In genomic region chr2:157431912-157432311, GRCm38 (mm10) we compare ENCODE assay signal across 10 mouse cellular contexts. TPM values are rescaled to one million over a fixed set of nuclear protein-coding genes. Genes with fewer than 3 reads are reported as not detected.
DNase-seq lines count a peak whose midpoint lies in the region; ATAC-seq and TF ChIP-seq lines count a peak whose summit lies in the region.
"Had no signal": no experiment of that assay in that cellular context is flagged by ENCODE, and none has a peak within 500 bp of the region (broad histone marks: within the 10 kb centered on the region; RNA-seq: fewer than 3 reads in every experiment).

No protein-coding gene starts in this region.

- no peak for TF ChIP-seq POLR2A in olfactory bulb, adult 2 months (IDR thresholded peaks at IDR 0.05; ENCODE audit: insufficient read depth, low read depth, low read length)

- H3K4me1 ChIP-seq in lung, embryonic 14.5 days (ENCODE audit: insufficient read depth): peaks cover 18% of the 10 kb centered on the region; the same call in 1 of the 2 replicates
- H3K4me1 ChIP-seq in forebrain, embryonic 13.5 days: peaks cover 86% of the 10 kb centered on the region
- H3K4me1 ChIP-seq in intestine, postnatal 0 days (replicated peaks; ENCODE audit: control insufficient read depth, insufficient read depth, low read length): peaks cover 51% of the 10 kb centered on the region
- peaks cover 82% of the 10 kb centered on the region for H3K4me1 ChIP-seq in olfactory bulb, adult 2 months (ENCODE audit: control insufficient read depth, insufficient read depth, low read length)

- no peak overlapping the region for H3K4me2 ChIP-seq in lung, embryonic 14.5 days
- 0 out of 2 replicates have a peak overlapping the region, but pooled peaks have one; percentile 26 for H3K4me2 ChIP-seq in forebrain, embryonic 13.5 days
- peak overlapping the region; percentile 24 for H3K4me2 ChIP-seq in intestine, postnatal 0 days (replicated peaks; ENCODE audit: low read depth)

- ATAC-seq in lung, embryonic 14.5 days (ENCODE audit: insufficient read depth): no peak
- no peak for ATAC-seq in forebrain, embryonic 13.5 days
- ATAC-seq in intestine, postnatal 0 days: peak; percentile 67
- ATAC-seq in monocyte, adult 5-6 weeks (replicated peaks; ENCODE audit: insufficient number of reproducible peaks, low FRiP score, low TSS enrichment, poor library complexity, severe bottlenecking): no peak

- DNase-seq in lung, embryonic 14.5 days: no peak
- DNase-seq in lung, adult 18-20 months: no peak
- no peak for DNase-seq in right cerebral cortex, postnatal 36 days (ENCODE audit: low spot score in 2 of 2)
- DNase-seq in natural killer cell, adult 2 months (ENCODE audit: low spot score in 2 of 2): no peak
- DNase-seq: cerebellum, adult 9-11 months; right cerebral cortex, postnatal 25 days had no signal

- H3K4me3 ChIP-seq in lung, embryonic 14.5 days (ENCODE audit: low read depth, low read length): no peak overlapping the region
- H3K4me3 ChIP-seq in forebrain, embryonic 13.5 days: no peak overlapping the region
- no peak overlapping the region for H3K4me3 ChIP-seq in intestine, postnatal 0 days (ENCODE audit: low read depth, low read length)
- no peak overlapping the region for H3K4me3 ChIP-seq in olfactory bulb, adult 2 months (ENCODE audit: insufficient read depth, low read depth, low read length)

- H3K9me3 ChIP-seq in lung, embryonic 14.5 days (ENCODE audit: low read depth, low read length): no peaks in the 10 kb centered on the region
- H3K9me3 ChIP-seq in forebrain, embryonic 13.5 days (replicated peaks): no peaks in the 10 kb centered on the region
- H3K9me3 ChIP-seq in intestine, postnatal 0 days (ENCODE audit: control insufficient read depth): no peaks in the 10 kb centered on the region

- 76% methylated on average over 5 of the region's 5 CpGs for WGBS in lung, embryonic 14.5 days
- 79% methylated on average over 5 of the region's 5 CpGs for WGBS in forebrain, embryonic 13.5 days
- 45% methylated on average over 5 of the region's 5 CpGs for WGBS in intestine, postnatal 0 days
- WGBS in olfactory bulb, adult 2 months: 70% methylated on average over 5 of the region's 5 CpGs

- H3K27me3 ChIP-seq in lung, embryonic 14.5 days (ENCODE audit: insufficient read depth, low read length): no peaks in the 10 kb centered on the region
- no peaks in the 10 kb centered on the region for H3K27me3 ChIP-seq in forebrain, embryonic 13.5 days
- H3K27me3 ChIP-seq in intestine, postnatal 0 days (replicated peaks; ENCODE audit: control insufficient read depth, insufficient read depth, low read length): no peaks in the 10 kb centered on the region

- no peak for TF ChIP-seq CTCF in lung, embryonic 14.5 days (IDR thresholded peaks at IDR 0.05; ENCODE audit: low read depth)
- TF ChIP-seq CTCF in intestine, postnatal 0 days (IDR thresholded peaks at IDR 0.05; ENCODE audit: low read depth): no peak
- no peak for TF ChIP-seq CTCF in olfactory bulb, adult 2 months (IDR thresholded peaks at IDR 0.05; ENCODE audit: insufficient read depth, low read depth, low read length)

- H3K36me3 ChIP-seq in lung, embryonic 14.5 days (ENCODE audit: insufficient read depth): peaks cover 44% of the 10 kb centered on the region
- H3K36me3 ChIP-seq in forebrain, embryonic 13.5 days (ENCODE audit: poor library complexity, severe bottlenecking): peaks cover 54% of the 10 kb centered on the region
- H3K36me3 ChIP-seq in intestine, postnatal 0 days (ENCODE audit: control insufficient read depth, insufficient read depth): peaks cover 32% of the 10 kb centered on the region

- H3K27ac ChIP-seq in lung, embryonic 14.5 days (ENCODE audit: low read depth): peak overlapping the region; percentile 93
- peak overlapping the region; percentile 89 for H3K27ac ChIP-seq in forebrain, embryonic 13.5 days
- H3K27ac ChIP-seq in intestine, postnatal 0 days (ENCODE audit: low read depth, low read length): peak overlapping the region; percentile 87
- H3K27ac ChIP-seq in olfactory bulb, adult 2 months (ENCODE audit: insufficient read depth, low read depth, low read length): peak overlapping the region; percentile 16; the same call in 1 of the 2 replicates

- no peak overlapping the region for H3K9ac ChIP-seq in lung, embryonic 14.5 days
- peak overlapping the region; percentile 45 for H3K9ac ChIP-seq in forebrain, embryonic 13.5 days
- no peak overlapping the region for H3K9ac ChIP-seq in intestine, postnatal 0 days (ENCODE audit: low read depth, low read length)

RNA-seq across cellular contexts. Expression of gene Src, which starts 13.7 kb away (rescaled TPM):
- 16.4 and 18.9 TPM in 2 replicates for polyA plus RNA-seq in lung, embryonic 14.5 days (2014; fragmentation: Nextera tagmentation; extraction: Ambion mirVana)
- 28.9 and 35.1 TPM in 2 replicates for polyA plus RNA-seq in forebrain, embryonic 13.5 days (2015; fragmentation: Nextera tagmentation; extraction: Ambion mirVana)
- polyA plus RNA-seq in intestine, postnatal 0 days (2015; fragmentation: Nextera tagmentation; extraction: Ambion mirVana): 23.9 and 25.1 TPM in 2 replicates
- not detected in 2 replicates for polyA plus RNA-seq in olfactory bulb, adult 2 months (2012; ENCODE audit: insufficient read depth, insufficient read length, low replicate concordance, missing spikeins)
- total RNA-seq in monocyte, adult 5-6 weeks (2017): 0.29 to 0.39 TPM (median 0.32 TPM) in 3 replicates

Comparison
In these comparisons a context has a peak if more than half of its experiments do, and no peak if none do; other contexts are left out.
1. H3K27ac ChIP-seq: peak in every context shown above with its lines; median percentile 93 in lung, embryonic 14.5 days; 89 in forebrain, embryonic 13.5 days; 87 in intestine, postnatal 0 days; 16 in olfactory bulb, adult 2 months.